Mouse (Mus musculus) bone marrow, adult 2 months (tissue): ENCODE results near the gene Cog4. TPM values are rescaled to one million over a fixed set of nuclear protein-coding genes. Genes with fewer than 3 reads are reported as not detected.
"Not testable (repeated sequence)": the region's sequence is repeated elsewhere in the genome, so short reads cannot be mapped to it uniquely, and the experiment has no call there.

Experiments used
- H3K27ac ChIP-seq: fragments of 200-500 bp; 2 replicates; pipeline ENCODE4 v1.5.1; 2012; ENCODE audit warnings: low read depth, mild to moderate bottlenecking, control low read depth, inconsistent platforms, low read length; ENCODE audit not compliant: control insufficient read depth, poor library complexity, insufficient read depth
- H3K4me1 ChIP-seq: fragments of 200-500 bp; 2 replicates; pipeline ENCODE4 v1.6.1; 2011; ENCODE audit warnings: low read length; ENCODE audit not compliant: control insufficient read depth, insufficient read depth
- H3K4me3 ChIP-seq: fragments of 200-500 bp; replicated peaks from 2 replicates; pipeline ENCODE3; 2011; ENCODE audit warnings: mild to moderate bottlenecking, low read depth, low read length, control low read depth; ENCODE audit not compliant: control insufficient read depth
- CTCF ChIP-seq: fragments of 200-500 bp; IDR thresholded peaks from 2 replicates; pipeline ENCODE4 v1.5.1; 2011; ENCODE audit warnings: low read length, control low read depth; ENCODE audit not compliant: control insufficient read depth, insufficient read depth
- POLR2A ChIP-seq: fragments of 200-500 bp; IDR thresholded peaks from 2 replicates; pipeline ENCODE4 v1.6.1; 2011; ENCODE audit warnings: low read depth, mild to moderate bottlenecking, control low read depth, low read length, borderline replicate concordance; ENCODE audit not compliant: control insufficient read depth
- WGBS: fragments of 180-500 bp; shearing (Covaris S2); methylation state at CpG from one replicate; pipeline ENCODE4 v1.1.7; 2018; 5-methylcytosine and 5-hydroxymethylcytosine counted together
- polyA plus RNA-seq: library from polyadenylated mRNA; stranded (reverse); fragments of >200 nt; gene quantifications from 2 replicates; pipeline ENCODE4 v1.2.4, GENCODE M21; 2011; ENCODE audit warnings: low replicate concordance; ENCODE audit not compliant: missing spikeins, insufficient read depth, insufficient read length

The Cog4 gene
- polyA plus RNA-seq, 1 experiment, result 59.9 TPM

DNA sequence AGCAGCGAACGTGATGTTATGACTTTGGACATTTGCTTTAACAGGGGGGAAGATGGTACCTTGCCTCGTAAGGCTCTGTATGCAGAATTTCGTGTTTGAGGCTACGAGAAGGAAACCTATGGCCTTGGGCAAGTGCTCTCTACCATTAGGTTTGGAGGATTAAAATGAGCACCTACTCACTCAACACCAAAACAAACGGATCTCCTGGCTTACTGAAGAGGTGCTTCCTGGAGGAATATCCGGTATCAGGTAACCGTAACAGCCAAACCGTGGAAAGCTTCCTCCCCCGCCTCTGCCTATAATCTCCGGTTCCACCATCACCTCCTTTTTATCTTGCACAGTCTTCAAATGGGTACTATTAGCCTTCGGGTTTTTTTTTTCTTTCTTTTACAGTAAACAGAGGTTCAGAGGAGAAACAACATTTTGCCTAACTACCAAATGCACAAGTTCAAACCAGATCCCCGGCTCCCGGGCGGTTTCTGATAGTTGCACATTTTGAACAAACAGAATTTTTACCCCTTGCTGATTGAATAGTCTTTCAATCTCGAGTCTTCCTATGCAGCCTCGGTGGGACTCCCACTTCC, 487 bp upstream of the Cog4 start:
- under 1% methylated on average over 17 of the region's 17 CpGs for WGBS
- TF ChIP-seq POLR2A (no peak), CTCF (no peak)
- peaks cover 2% of the 10 kb centered on the region for H3K4me1 ChIP-seq
- peak overlapping the region; percentile 99 for H3K4me3 ChIP-seq
- peak overlapping the region; percentile 69 for H3K27ac ChIP-seq

DNA sequence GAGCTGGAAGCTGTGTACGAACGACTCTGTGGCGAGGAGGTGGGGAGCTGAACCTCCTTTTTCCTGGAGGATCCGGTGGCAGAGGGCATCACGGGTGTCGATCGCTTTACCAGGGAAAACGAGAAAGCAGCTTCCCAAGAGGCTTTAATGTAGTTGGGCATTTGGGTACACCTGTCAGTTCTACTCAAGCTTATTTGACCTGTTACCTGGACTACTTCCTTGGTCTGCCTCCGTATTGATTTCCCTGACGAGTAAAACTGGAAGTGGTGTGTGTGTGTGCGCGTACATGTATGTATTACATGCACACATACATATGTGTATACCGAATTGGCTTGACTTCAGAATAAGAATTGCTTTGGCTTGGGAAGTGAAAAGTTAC, 760 bp downstream of the Cog4 start:
- Histone ChIP-seq H3K4me1 (peaks cover 2% of the 10 kb centered on the region), H3K4me3 (peak overlapping the region; percentile 89), H3K27ac (peak overlapping the region; percentile 69)
- TF ChIP-seq POLR2A, result no peak
- TF ChIP-seq CTCF, result no peak
- WGBS, result under 1% methylated on average over 13 of the region's 13 CpGs

DNA sequence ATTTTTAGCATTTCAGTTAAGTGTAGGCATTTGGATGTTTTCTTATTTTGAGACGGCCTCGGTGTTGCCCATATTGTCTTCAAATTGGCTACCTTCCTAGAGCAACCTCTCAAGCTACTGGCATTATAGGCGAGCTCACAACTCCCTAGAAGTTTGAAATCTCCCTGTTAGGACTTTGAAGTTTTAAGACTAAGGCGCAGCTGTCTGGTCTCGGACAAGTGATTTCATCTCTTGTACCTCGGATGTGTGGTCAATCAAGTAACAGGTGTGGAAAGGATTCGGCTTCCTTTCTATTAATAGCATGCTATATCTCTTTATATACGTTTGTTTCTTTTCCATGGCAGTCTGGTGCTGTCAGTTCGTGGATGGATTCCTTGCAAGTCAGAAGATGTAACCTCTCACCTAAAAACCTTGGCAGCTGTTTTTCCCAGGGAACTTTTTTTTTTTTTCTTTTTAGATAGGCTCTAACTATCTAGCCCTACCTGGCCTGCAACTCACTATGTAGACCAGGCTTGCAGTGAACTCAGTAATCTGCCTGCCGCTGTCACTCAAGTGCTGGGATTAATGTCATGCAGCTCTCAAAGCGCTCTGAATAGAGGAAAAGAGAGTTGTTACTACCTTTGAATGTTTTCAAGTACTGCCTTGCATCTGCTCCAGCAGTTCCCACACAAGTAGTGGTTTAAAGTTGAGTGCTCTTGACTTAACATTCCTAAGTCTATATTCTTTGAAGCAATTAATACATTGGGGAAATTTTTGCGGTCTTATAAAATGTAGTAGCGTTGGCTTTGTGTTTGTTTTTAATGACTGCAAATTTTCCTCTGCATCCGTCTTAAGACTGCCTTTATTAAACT, 1.5 kb downstream of the Cog4 start:
- 48% methylated on average over 14 of the region's 14 CpGs for WGBS
- TF ChIP-seq CTCF (no peak), POLR2A (no peak)
- H3K4me1 ChIP-seq, result peaks cover 2% of the 10 kb centered on the region
- peak overlapping the region; percentile 15 for H3K4me3 ChIP-seq
- H3K27ac ChIP-seq, result no peak overlapping the region

DNA sequence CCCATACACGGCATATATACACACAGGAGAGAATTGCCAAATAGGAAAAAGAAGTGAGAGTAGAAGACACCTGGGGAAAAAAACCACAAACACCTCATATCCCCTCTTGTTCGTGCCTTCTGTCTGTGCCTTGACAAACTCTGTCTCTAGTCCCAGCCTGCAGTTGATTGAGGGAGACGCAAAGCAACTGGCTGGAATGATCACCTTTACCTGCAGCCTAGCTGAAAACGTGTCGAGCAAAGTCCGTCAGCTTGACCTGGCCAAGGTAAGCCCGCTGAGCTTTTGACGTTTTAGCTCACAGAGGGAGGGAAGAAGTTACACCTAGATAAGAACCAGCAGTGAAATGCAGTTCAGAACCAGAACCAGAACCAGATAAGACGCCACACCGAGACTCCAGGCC, 4.8 kb downstream of the Cog4 start:
- WGBS, result 91% methylated on average over 10 of the region's 10 CpGs
- no peak overlapping the region for H3K27ac ChIP-seq
- no peaks in the 10 kb centered on the region; the same call in 1 of the 2 replicates for H3K4me1 ChIP-seq
- H3K4me3 ChIP-seq, result no peak overlapping the region
- no peak for TF ChIP-seq CTCF
- TF ChIP-seq POLR2A, result no peak

DNA sequence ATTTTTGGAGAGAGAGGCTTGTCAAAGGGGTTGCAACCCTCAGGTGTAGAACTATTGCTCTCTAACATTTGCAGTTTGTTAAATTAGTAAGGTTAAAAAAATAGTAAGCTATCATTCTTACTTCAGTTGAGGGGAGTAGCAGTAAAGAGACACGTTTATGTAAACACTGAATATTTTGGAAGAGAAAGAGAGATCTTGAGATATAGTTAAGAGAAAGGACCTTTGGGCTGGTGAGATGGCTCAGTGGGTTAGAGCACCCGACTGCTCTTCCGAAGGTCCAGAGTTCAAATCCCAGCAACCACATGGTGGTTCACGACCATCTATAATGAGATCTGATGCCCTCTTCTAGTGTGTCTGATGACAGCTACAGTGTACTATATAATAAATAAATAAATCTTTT, 9.7 kb downstream of the Cog4 start:
- H3K27ac ChIP-seq, H3K4me1 ChIP-seq, H3K4me3 ChIP-seq: not testable (repeated sequence)
- WGBS, result 88% methylated on average over 4 of the region's 4 CpGs

DNA sequence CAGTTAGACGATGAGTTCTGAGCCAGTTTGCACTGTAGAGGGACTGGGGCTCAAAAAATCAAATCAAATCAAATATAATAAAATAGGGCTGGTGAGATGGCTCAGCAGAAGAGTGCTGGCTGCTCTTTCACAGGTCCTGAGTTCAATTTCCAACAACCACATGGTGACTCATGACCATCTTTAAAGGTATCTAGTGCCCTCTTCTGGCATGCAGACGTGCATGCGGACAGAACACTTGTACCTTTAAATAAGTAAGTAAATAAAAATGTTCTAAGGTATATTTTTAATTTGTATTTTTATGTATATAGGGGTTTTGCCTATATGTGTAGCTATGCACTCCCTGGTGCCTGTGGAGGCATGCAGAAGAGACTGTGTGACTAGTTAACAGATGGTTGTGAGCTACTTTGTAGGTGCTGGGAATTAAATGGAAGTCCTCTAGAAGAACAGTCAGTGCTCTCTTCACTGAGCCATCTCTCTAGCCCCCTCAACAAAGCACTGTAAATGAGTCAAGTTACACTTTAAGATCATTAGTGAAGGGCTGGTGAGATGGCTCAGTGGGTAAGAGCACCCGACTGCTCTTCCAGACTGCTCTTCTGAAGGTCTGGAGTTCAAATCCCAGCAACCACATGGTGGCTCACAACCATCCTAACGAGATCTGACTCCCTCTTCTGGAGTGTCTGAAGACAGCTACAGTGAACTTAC, 10.5 kb downstream of the Cog4 start:
- Histone ChIP-seq H3K4me1 (no peaks in the 10 kb centered on the region), H3K4me3 (no peak overlapping the region), H3K27ac (no peak overlapping the region)
- no peak for TF ChIP-seq POLR2A
- no peak for TF ChIP-seq CTCF
- 77% methylated on average over 5 of the region's 5 CpGs for WGBS

DNA sequence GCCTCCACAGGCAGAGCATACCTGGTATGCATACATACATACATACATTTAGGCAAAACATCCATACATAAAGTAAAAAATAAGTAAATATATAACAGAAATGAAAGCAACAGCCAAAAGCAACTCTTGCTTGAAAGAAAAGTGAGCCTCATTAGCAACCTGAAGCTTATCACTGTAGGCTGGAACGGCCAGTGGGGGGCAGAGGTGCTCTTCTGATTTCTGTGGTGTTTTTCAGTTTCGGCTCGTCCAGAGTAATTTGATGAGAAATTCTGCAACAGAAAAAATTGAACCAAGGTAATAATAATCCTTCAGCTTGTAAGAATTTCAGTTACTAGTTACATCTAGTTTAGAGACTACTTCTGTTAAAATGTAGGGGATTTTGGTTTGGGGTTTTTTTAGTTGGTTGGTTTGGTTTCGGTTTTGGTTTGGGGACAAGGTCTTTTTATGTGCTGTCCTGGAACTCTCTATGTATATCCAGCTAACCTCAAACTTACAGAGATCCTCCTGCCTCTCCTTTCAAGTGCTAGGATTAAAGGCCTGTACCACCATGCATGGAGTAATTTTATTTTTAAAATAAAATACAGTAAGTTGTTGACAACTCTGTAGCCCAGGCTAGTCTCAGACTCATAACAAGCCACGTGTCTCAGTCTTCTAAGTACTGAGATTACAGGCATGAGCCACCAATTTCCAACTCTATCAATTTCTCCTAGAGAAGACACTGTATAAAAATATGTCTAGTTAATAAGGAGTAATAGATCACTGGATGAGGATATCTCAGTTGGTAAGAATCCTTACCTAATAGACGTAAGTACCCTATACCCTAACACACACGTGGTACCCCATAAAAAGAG, 13.5 kb downstream of the Cog4 start:
- TF ChIP-seq CTCF, result peak; percentile 59
- no peak for TF ChIP-seq POLR2A

DNA sequence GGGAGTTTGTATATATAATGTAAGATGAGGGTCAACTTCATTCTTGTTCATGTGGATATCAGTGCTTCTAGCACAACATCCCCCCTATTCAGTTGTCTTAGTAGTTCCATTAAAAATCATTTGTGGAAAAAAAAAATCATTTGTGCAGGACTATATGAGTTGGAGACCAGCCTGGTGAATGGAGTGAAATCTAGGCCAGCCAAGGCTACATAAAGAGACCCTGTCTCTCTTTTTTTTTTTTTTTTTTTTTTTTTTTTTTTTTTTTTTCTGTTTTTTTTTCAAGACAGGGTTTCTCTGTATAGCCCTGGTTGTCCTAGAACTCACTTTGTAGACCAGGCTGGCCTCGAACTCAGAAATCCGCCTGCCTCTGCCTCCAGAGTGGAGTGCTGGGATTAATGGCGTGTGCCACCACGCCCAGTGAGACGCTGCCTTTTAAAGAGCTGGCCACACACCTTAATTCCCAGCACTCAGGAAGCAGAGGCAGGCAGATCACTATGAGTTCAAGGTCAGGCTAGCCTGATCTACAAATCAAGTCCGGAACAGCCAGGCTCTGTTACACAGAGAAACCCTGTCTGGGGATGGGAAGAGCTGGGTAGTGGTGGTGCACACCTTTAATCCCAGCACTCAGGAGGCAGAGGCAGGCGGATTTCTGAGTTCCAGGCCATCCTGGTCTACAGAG, 15.1 kb downstream of the Cog4 start:
- WGBS, result 91% methylated on average over 7 of the region's 7 CpGs
- not testable (repeated sequence) for H3K27ac ChIP-seq

More for the DNA sequence above, 13.5 kb downstream of the Cog4 start:
- no peaks in the 10 kb centered on the region for H3K4me1 ChIP-seq
- WGBS, result 41% methylated on average over 7 of the region's 7 CpGs
- peak overlapping the region; percentile 27 for H3K4me3 ChIP-seq
- H3K27ac ChIP-seq, result no peak overlapping the region

More for the DNA sequence above, 15.1 kb downstream of the Cog4 start:
- H3K4me1 ChIP-seq, H3K4me3 ChIP-seq: not testable (repeated sequence)
